Mouse (Mus musculus): ENCODE measurements at regions not wholly inside any gene's neighbourhood (a gene's known extent, or its start where the extent isn't known, plus 50 kb on each side); places are given as distances from the start of the nearest gene placed in this dataset.

DNA sequence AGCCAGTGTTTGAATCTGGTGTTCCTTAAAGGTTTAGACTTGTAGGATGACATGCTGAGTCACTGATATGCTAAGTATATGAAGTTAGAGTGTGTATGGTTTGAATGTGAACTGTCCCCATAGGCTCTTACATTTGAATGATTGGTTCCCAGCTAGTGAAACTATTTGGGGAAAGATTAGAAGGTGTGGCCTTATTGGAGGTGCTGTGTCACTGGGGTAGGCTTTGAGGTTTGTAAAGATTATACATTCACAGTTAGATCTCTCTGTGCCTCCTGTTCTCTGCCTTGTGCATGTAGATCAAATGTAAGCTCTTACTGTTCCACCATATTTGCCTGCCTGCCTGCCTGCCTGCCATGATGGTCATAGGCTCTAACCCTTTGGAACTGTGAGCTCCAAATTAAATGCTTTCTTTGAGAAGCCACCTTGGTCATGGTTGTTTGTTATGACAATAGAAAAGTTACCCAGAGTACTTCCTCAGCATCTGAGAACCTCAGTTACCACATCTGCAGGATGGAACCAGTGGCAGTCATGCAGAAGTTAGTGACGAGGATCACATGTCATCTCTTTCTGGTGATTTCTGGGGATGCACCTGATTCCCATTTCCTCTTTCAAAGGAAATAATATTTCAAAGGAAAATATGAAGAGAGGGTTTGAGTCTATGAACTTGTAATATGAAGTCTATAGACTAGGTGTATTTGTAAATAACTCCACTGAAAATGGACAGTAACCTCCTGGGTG is 94.7 kb upstream of the Trib2 start:
- DNase-seq (ENCODE audit: extremely low spot score in 1 of 2, low spot score in 1 of 2), result no peak

- DNase-seq (ENCODE audit: extremely low spot score in 1 of 2, low spot score in 1 of 2), result peak; percentile 15 to 22
Observed at GRCm38 (mm10) chr12:15897539-15897938, 80.8 kb upstream of the Trib2 start.

- DNase-seq (ENCODE audit: extremely low spot score in 1 of 2, low spot score in 1 of 2), result peak; percentile 46 to 67
Observed at GRCm38 (mm10) chr12:15896511-15896910, 79.8 kb upstream of the Trib2 start.

DNA sequence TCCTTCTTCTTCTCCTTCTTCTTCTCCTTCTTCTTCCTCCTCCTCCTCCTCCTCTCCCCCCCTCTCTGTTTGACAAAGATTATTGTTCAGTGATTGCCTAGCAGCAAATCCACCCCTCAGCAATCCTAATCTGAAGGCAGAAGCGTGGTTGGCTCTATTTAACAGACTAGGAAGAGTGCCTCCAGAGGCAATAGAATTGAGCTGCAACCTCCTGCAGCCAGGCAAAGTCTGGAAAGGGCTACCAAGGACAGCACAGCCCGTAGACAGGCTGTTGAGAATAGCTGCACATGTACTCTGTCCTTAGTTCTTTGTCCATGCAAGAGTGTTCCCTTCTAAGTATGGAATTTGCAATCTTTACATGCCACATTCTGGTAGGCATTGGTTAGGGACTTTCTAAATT is 78.5 kb upstream of the Trib2 start:
- no peak for DNase-seq (ENCODE audit: extremely low spot score in 1 of 2, low spot score in 1 of 2)

GRCm38 (mm10) chr12:15890591-15890990 is 73.9 kb upstream of the Trib2 start:
- no peak for DNase-seq (ENCODE audit: extremely low spot score in 1 of 2, low spot score in 1 of 2)

DNA sequence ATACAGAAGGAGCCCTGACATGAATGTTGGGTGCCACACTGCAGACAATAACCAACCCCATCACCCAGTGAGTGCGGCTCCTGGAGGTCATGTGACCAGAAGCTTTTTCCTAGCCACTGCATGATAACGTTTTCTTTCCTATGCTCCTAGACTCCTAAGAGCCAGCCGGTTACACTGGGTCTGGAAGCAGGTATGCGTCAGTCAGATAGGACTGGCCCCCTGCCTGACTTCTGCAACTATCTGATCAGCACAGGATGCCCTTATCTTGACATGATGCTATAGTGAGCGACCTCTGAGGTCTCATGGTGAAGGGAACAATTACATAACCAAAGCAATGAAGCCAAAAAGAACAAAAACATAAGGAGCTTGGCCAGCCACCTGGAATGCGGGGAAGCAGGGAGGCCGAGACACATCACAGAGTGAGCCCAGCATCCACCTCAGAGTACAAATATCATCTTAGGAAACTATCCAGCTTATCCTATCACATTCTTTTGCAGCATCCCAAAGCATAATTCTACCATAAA is 63.2 kb upstream of the Trib2 start:
- no peak for DNase-seq (ENCODE audit: extremely low spot score in 1 of 2, low spot score in 1 of 2)
